Mouse (Mus musculus) CH12.LX (cell line): ENCODE measurements around the gene Magi2. TPM values are rescaled to one million over a fixed set of nuclear protein-coding genes. Genes with fewer than 3 reads are reported as not detected.

Source experiments
- DNase-seq: peaks from one replicate; pipeline ENCODE4 v3.0.0-alpha.2; 2013; ENCODE audit errors: extremely low read depth
- H3K27ac ChIP-seq: 2 replicates; pipeline ENCODE4 v1.5.1; 2012; ENCODE audit warnings: low read depth, mild to moderate bottlenecking, control low read depth, moderate library complexity; ENCODE audit not compliant: insufficient read depth
- H3K27me3 ChIP-seq: replicated peaks from 2 replicates; pipeline ENCODE3; 2012; ENCODE audit warnings: inconsistent platforms
- H3K36me3 ChIP-seq, 2 experiments: replicated peaks in 1 of 2; 2 replicates each; pipeline versions ENCODE3 to v1.6.1; 2012; ENCODE audit warnings: inconsistent platforms in 1 of 2, low read length in 1 of 2, mild to moderate bottlenecking in 1 of 2, mixed read lengths in 1 of 2, moderate library complexity in 1 of 2; ENCODE audit not compliant: control insufficient read depth in 1 of 2, insufficient read depth in 1 of 2
- H3K4me1 ChIP-seq, 2 experiments: 2 replicates each; pipeline ENCODE4 v1.6.1; 2012; ENCODE audit warnings: inconsistent platforms in 1 of 2, moderate library complexity in 1 of 2; ENCODE audit not compliant: insufficient read depth in 2 of 2, control insufficient read depth in 1 of 2
- H3K4me2 ChIP-seq: 2 replicates; pipeline ENCODE4 v1.6.1; 2012; ENCODE audit warnings: low read depth, mild to moderate bottlenecking, control low read depth; ENCODE audit not compliant: poor library complexity, insufficient read depth, severe bottlenecking
- H3K4me3 ChIP-seq, 3 experiments: fragments of 150-350 bp in 1 of 3; sonication (generic) in 1 of 3; replicated peaks in 1 of 3; 2 replicates each; pipeline versions ENCODE3 to v1.5.1; 2011 to 2012; ENCODE audit warnings: low read depth in 2 of 3, low read length in 2 of 3, mild to moderate bottlenecking in 2 of 3, moderate library complexity in 2 of 3, control low read depth in 1 of 3, improper control_type of control experiment in 1 of 3, inconsistent platforms in 1 of 3, mixed read lengths in 1 of 3; ENCODE audit not compliant: poor library complexity in 1 of 3
- H3K79me2 ChIP-seq: replicated peaks from 2 replicates; pipeline ENCODE4 v1.6.1; 2012; ENCODE audit warnings: mild to moderate bottlenecking, moderate library complexity; ENCODE audit not compliant: control insufficient read depth, poor library complexity, insufficient read depth, severe bottlenecking; ENCODE audit errors: extremely low read depth
- H3K9ac ChIP-seq: 2 replicates; pipeline ENCODE4 v1.6.1; 2012; ENCODE audit warnings: low read depth, mild to moderate bottlenecking, control low read depth, moderate library complexity; ENCODE audit not compliant: insufficient read depth
- H3K9me3 ChIP-seq: replicated peaks from 2 replicates; pipeline ENCODE3; 2012; ENCODE audit warnings: low read length, inconsistent platforms, mixed read lengths
- CHD2 ChIP-seq: IDR thresholded peaks from 2 replicates; pipeline ENCODE4 v1.6.1; 2011; ENCODE audit warnings: low read length, improper control_type of control experiment
- CTCF ChIP-seq, 2 experiments: IDR thresholded peaks in 1 of 2; conservative IDR thresholded peaks in 1 of 2; 2 replicates each; pipeline ENCODE4 v1.5.1; 2011 to 2012; ENCODE audit warnings: low read depth in 2 of 2, low read length in 2 of 2, improper control_type of control experiment in 1 of 2, inconsistent platforms in 1 of 2, mild to moderate bottlenecking in 1 of 2, moderate library complexity in 1 of 2
- ELF1 ChIP-seq: IDR thresholded peaks from 2 replicates; pipeline ENCODE4 v1.6.1; 2014; ENCODE audit warnings: low read depth, mild to moderate bottlenecking, inconsistent platforms, low read length, improper control_type of control experiment
- ETS1 ChIP-seq: conservative IDR thresholded peaks from 2 replicates; pipeline ENCODE4 v1.6.1; 2012; ENCODE audit warnings: low read depth, mild to moderate bottlenecking, inconsistent platforms, low read length, improper control_type of control experiment, moderate library complexity
- JUN ChIP-seq: IDR thresholded peaks from 2 replicates; pipeline ENCODE4 v1.6.1; 2011; ENCODE audit warnings: low read depth, mild to moderate bottlenecking, low read length, improper control_type of control experiment, moderate library complexity; ENCODE audit not compliant: insufficient read depth
- JUND ChIP-seq: conservative IDR thresholded peaks from 2 replicates; pipeline ENCODE4 v1.6.1; 2011; ENCODE audit warnings: low read depth, low read length, improper control_type of control experiment
- KAT2A ChIP-seq: IDR thresholded peaks from 2 replicates; pipeline ENCODE4 v1.6.1; 2012; ENCODE audit warnings: low read length, improper control_type of control experiment, inconsistent platforms; ENCODE audit not compliant: insufficient replicate concordance
- MAX ChIP-seq: IDR thresholded peaks from 2 replicates; pipeline ENCODE4 v1.6.1; 2011; ENCODE audit warnings: low read length, improper control_type of control experiment
- MAZ ChIP-seq: IDR thresholded peaks from 2 replicates; pipeline ENCODE4 v1.6.1; 2012; ENCODE audit warnings: low read depth, mild to moderate bottlenecking, inconsistent platforms, low read length, improper control_type of control experiment, moderate library complexity
- MYC ChIP-seq: IDR thresholded peaks from 2 replicates; pipeline ENCODE4 v1.6.1; 2011; ENCODE audit warnings: low read depth, mild to moderate bottlenecking, improper control_type of control experiment, low read length
- NELFE ChIP-seq: IDR thresholded peaks from 2 replicates; pipeline ENCODE4 v1.6.1; 2011; ENCODE audit warnings: low read depth, low read length, improper control_type of control experiment
- POLR2A ChIP-seq: IDR thresholded peaks from 2 replicates; pipeline ENCODE4 v1.6.1; 2011; ENCODE audit warnings: low read depth, mild to moderate bottlenecking, improper control_type of control experiment, low read length
- POLR2AphosphoS2 ChIP-seq: IDR thresholded peaks from 2 replicates; pipeline ENCODE4 v1.6.1; 2011; ENCODE audit warnings: low read depth, low read length, improper control_type of control experiment
- RAD21 ChIP-seq: IDR thresholded peaks from 2 replicates; pipeline ENCODE4 v1.6.1; 2011; ENCODE audit warnings: low read depth, mild to moderate bottlenecking, low read length, improper control_type of control experiment, moderate library complexity
- TBP ChIP-seq: conservative IDR thresholded peaks from 2 replicates; pipeline ENCODE4 v1.6.1; 2011; ENCODE audit warnings: low read depth, low read length, improper control_type of control experiment
- USF1 ChIP-seq: IDR thresholded peaks from 2 replicates; pipeline ENCODE4 v1.6.1; 2014; ENCODE audit warnings: low read depth, mild to moderate bottlenecking, inconsistent platforms, low read length, improper control_type of control experiment
- USF2 ChIP-seq: conservative IDR thresholded peaks from 2 replicates; pipeline ENCODE4 v1.6.1; 2011; ENCODE audit warnings: low read depth, low read length, improper control_type of control experiment
- ZMIZ1 ChIP-seq: IDR thresholded peaks from 2 replicates; pipeline ENCODE4 v1.6.1; 2012; ENCODE audit warnings: low read depth, mild to moderate bottlenecking, inconsistent platforms, low read length, improper control_type of control experiment
- dilution Hi-C: fragments of 300-500 bp; cut with MboI; formaldehyde crosslinking; loops from 2 replicates; pipeline ENCODE4 v1.14.3; 2020; ENCODE audit warnings: low sequenced_read_pairs; ENCODE audit not compliant: extremely low pct_unique_long_range_greater_than_20kb, extremely low pct_ligation_motif_present
- in situ Hi-C: fragments of 300-500 bp; cut with MboI; formaldehyde crosslinking; loops from 3 replicates; pipeline ENCODE4 v1.14.3; 2019; ENCODE audit warnings: low sequenced_read_pairs, low pct_ligation_motif_present, low pct_unique_long_range_greater_than_20kb, mixed read lengths
- polyA plus RNA-seq: library from polyadenylated mRNA; unstranded; fragments of >175 nt; gene quantifications from 2 replicates; pipeline ENCODE4 v1.2.1, GENCODE M21; 2012; ENCODE audit warnings: low read depth; ENCODE audit not compliant: insufficient read length
- total RNA-seq, 2 experiments: library from RNA; depleted of rRNA; stranded (reverse); fragments of 300-350 nt in 1 of 2; fragments of >200 nt in 1 of 2; gene quantifications; 2 replicates each; pipeline ENCODE4 v1.2.3; 2012 to 2014

Magi2 gene
- total and polyA plus RNA-seq, 3 experiments: 0.37 to 0.63 (median 0.42) TPM

GRCm38 (mm10) chr5:20201348-20201747 lies 974.5 kb downstream of the Magi2 start (continued):
- TF ChIP-seq RAD21: peak; percentile 2
- TF ChIP-seq JUN: no peak
- TF ChIP-seq TBP: no peak
- TF ChIP-seq ETS1: peak; percentile 83

GRCm38 (mm10) chr5:20208110-20208509 lies 981.3 kb downstream of the Magi2 start:
- H3K9me3 ChIP-seq: no peaks in the 10 kb centered on the region
- DNase-seq: no peak
- H3K27me3 ChIP-seq: no peaks in the 10 kb centered on the region
- TF ChIP-seq POLR2A: no peak
- no peak for TF ChIP-seq CHD2
- TF ChIP-seq MAX: no peak
- no peak for TF ChIP-seq ELF1
- TF ChIP-seq ZMIZ1: no peak
- TF ChIP-seq USF2: no peak
- TF ChIP-seq MAZ: no peak
- TF ChIP-seq NELFE: no peak
- no peak for TF ChIP-seq CTCF (conservative IDR thresholded peaks at IDR 0.05 in 1 of 2, IDR thresholded peaks at IDR 0.05 in 1 of 2; ENCODE audit: low read depth in 2 of 2, low read length in 2 of 2)
- no peak for TF ChIP-seq POLR2AphosphoS2
- dilution Hi-C loops: no loop called here
- no peaks in the 10 kb centered on the region for H3K36me3 ChIP-seq
- no peak overlapping the region for H3K9ac ChIP-seq
- peaks cover 0 to 10% of the 10 kb centered on the region in 2 experiments; a peak in 1 of 4 replicates for H3K4me1 ChIP-seq
- no peak overlapping the region for H3K4me3 ChIP-seq
- H3K79me2 ChIP-seq: no peaks in the 10 kb centered on the region
- H3K4me2 ChIP-seq: peak overlapping the region; percentile 44; the same call in 1 of the 2 replicates
- in situ Hi-C loops: no loop called here
- no peak overlapping the region for H3K27ac ChIP-seq

- dilution Hi-C loops: no loop called here
These were observed 986.5 kb downstream of the Magi2 start for GRCm38 (mm10) chr5:20213299-20213698.

More at GRCm38 (mm10) chr5:20213299-20213698, 986.5 kb downstream of the Magi2 start:
- in situ Hi-C loops: no loop called here
- TF ChIP-seq MAZ (no peak), USF1 (no peak), RAD21 (no peak), POLR2AphosphoS2 (no peak), NELFE (no peak), KAT2A (no peak), MYC (no peak), JUND (no peak)
- Histone ChIP-seq H3K4me1 (no peaks in the 10 kb centered on the region), H3K4me3 (no peak overlapping the region), H3K36me3 (no peaks in the 10 kb centered on the region), H3K9ac (no peak overlapping the region), H3K9me3 (no peaks in the 10 kb centered on the region), H3K27ac (no peak overlapping the region), H3K27me3 (no peaks in the 10 kb centered on the region), H3K79me2 (no peaks in the 10 kb centered on the region), H3K4me2 (no peak overlapping the region)
- DNase-seq: no peak
